ENCODE assay signal across 17 mouse cellular contexts in the genomic region with DNA sequence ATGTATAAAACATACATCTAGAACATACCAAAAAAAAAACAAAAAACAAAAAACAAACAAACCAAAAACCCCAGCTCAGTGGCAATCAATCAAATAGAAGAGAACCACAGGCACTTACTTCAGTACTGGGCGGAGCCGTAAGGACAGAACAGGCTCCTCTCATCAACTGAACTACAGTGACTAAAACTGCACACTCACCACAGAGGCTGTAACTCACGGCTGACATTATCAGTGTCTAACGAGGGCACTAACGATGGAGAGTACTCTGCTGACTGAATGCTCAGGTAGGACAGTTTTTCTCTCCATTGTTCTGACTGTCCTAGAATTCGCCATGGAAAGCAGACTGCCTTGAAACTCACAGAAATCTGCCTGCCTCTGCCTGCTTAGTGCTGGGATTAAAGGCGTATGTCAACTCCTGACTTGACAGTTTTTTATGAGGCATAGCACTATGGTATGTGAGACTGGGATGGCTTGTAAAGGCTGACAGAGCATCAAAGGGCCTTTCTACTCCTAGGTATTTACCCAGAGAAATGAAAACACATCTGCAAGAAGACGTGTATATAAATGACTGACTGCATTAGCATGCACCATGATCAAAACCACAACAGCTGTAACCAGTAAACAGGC. TPM values are rescaled to one million over a fixed set of nuclear protein-coding genes. Genes with fewer than 3 reads are reported as not detected.
DNase-seq lines count a peak whose midpoint lies in the region; ATAC-seq lines count a peak whose summit lies in the region.
"Had no signal": no experiment of that assay in that cellular context is flagged by ENCODE, and none has a peak within 500 bp of the region (broad histone marks: within the 10 kb centered on the region; RNA-seq: fewer than 3 reads in every experiment).

No protein-coding gene starts in this region.

- H3K36me3 ChIP-seq in liver, embryonic 12.5 days = peaks cover 94% of the 10 kb centered on the region

- peak; percentile 44 to 52 for DNase-seq in spleen, postnatal 10 days (ENCODE audit: low spot score in 2 of 2)
- DNase-seq in spleen, postnatal 14 days (ENCODE audit: low spot score in 2 of 2) = no peak
- peak; percentile 21 to 52 for DNase-seq in spleen, postnatal 36 days (ENCODE audit: low spot score in 2 of 2)
- no peak for DNase-seq in gastrocnemius, postnatal 25 days
- no peak for DNase-seq in thymus, postnatal 4 days
- no peak for DNase-seq in thymus, postnatal 36 days
- DNase-seq: cerebellum, postnatal 14 days; gastrocnemius, adult 2 months; kidney, adult 11 months; kidney, postnatal 4 days; lung, postnatal 14 days; midbrain, embryonic 14.5 days had no signal

- ATAC-seq in common myeloid progenitor, adult 5-6 weeks (replicated peaks; ENCODE audit: low read depth, poor library complexity, severe bottlenecking) = peak; percentile 80
- ATAC-seq in liver, embryonic 12.5 days = peak; percentile 97
- ATAC-seq: forebrain, embryonic 14.5 days had no signal

- H3K9me3 ChIP-seq in liver, embryonic 12.5 days (replicated peaks) = no peaks in the 10 kb centered on the region
- H3K9me3 ChIP-seq: embryonic facial prominence, embryonic 12.5 days had no signal

- H3K4me1 ChIP-seq in liver, embryonic 12.5 days = peaks cover 69% of the 10 kb centered on the region

- H3K4me3 ChIP-seq in liver, embryonic 12.5 days = peak overlapping the region; percentile 33
- H3K4me3 ChIP-seq: embryonic facial prominence, embryonic 12.5 days; gastrocnemius, adult 2 months had no signal

- H3K9ac ChIP-seq in liver, embryonic 12.5 days = peak overlapping the region; percentile 53
- H3K9ac ChIP-seq: embryonic facial prominence, embryonic 12.5 days had no signal

- H3K27me3 ChIP-seq in liver, embryonic 12.5 days (replicated peaks) = no peaks in the 10 kb centered on the region
- H3K27me3 ChIP-seq: embryonic facial prominence, embryonic 12.5 days had no signal

- peak overlapping the region; percentile 87 for H3K4me2 ChIP-seq in liver, embryonic 12.5 days
- H3K4me2 ChIP-seq: embryonic facial prominence, embryonic 12.5 days had no signal

- WGBS in liver, embryonic 12.5 days (ENCODE audit: insufficient replicate concordance) = 38% methylated on average over 8 of the region's 8 CpGs

- H3K27ac ChIP-seq in liver, embryonic 12.5 days = peak overlapping the region; percentile 92
- H3K27ac ChIP-seq: embryonic facial prominence, embryonic 12.5 days; gastrocnemius, adult 2 months had no signal

RNA-seq across cellular contexts. Expression of gene Metap2, which starts 14.0 kb away (rescaled TPM):
- total RNA-seq in common myeloid progenitor, adult 5-6 weeks (2017) = 394 and 436 TPM in 2 replicates
- 290 and 301 TPM in 2 replicates for polyA plus RNA-seq in liver, embryonic 12.5 days (2016; fragmentation: Nextera tagmentation; extraction: Ambion mirVana)
- total RNA-seq in gastrocnemius, postnatal 25 days (2021) = 100 to 1,000 TPM; 156 to 160 TPM

RNA-seq across cellular contexts. Expression of gene Usp44, which starts 51.5 kb away (rescaled TPM):
- total RNA-seq in common myeloid progenitor, adult 5-6 weeks (2017) = 0.87 and 1.3 TPM in 2 replicates
- 5.5 and 5.8 TPM in 2 replicates for polyA plus RNA-seq in liver, embryonic 12.5 days (2016; fragmentation: Nextera tagmentation; extraction: Ambion mirVana)
- total RNA-seq in gastrocnemius, postnatal 25 days (2021) = under 1 TPM; 0.46 to 0.49 TPM
- total RNA-seq: adrenal gland, adult 18-20 months had no signal

Comparison
In these comparisons a context has a peak if more than half of its experiments do, and no peak if none do; other contexts are left out.
1. DNase-seq: peak in spleen, postnatal 10 days (2 of 2) and spleen, postnatal 36 days (2 of 2); none in spleen, postnatal 14 days (0 of 2), gastrocnemius, postnatal 25 days (single experiment), thymus, postnatal 4 days (single experiment) and thymus, postnatal 36 days (0 of 2).